Mouse (Mus musculus): ENCODE results near the gene Map3k1.
"Not testable (repeated sequence)": the region's sequence is repeated elsewhere in the genome, so short reads cannot be mapped to it uniquely, and the experiment has no call there.

Gene Map3k1

GRCm38 (mm10) chr13:111741991-111742615, 66.7 kb downstream of the Map3k1 start:
- DNase-seq (ENCODE audit: low spot score) = peak; percentile 37

DNA sequence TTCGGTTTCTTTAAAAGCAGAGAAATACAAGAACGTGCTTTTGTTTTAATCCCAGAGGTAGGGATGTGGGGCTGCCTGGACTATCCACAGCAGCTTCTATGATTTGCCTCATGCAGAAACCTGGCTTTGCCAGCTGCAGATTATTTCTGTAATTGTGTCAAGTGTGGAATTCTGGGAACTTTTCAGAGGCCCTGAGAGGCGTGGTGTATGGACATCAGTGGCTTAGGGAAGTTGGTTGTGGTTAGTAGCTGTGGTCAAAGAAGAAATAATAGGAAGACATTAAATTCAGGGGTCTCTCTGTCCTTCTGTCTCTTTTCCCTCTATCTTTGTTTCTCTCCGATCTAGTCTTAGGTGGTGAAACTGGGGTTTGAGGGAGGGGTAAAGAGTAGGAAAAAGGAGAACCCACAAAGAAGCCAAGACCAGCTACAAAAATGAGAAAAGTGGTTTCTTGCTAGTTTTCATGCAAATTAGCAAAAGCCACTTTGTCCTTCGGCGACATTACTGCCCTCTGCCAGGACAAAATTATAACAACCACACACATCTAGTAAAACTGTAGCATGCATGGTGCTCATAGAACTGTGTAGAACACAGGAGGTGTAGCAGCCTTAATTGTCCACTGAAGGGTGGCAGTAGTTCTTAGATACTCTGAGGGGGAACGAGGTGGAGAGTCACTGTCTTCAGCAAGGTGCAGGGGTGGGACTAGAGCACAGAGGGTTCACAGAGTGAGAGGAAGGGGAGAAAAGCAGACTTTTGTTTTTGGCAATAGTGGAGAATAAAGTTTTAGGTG, 67.4 kb downstream of the Map3k1 start:
- DNase-seq (ENCODE audit: low spot score) = no peak

DNA sequence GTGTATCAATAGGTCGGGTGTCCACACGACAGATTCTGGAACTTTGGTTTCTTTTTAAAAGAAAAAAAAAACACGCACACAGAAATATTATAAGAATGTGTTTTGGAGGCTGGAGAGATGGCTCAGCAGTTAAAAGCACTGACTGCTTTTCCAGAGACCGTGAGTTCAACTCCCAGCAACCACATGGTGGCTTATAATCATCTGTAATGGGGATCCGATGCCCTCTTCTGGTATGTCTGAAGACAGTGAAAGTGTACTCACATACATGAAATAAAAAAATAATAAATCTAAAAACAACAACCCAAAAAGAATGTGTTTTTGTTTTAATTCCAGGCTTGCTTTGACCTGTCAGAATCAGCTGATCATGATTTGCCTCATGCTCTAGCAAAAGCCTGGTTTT, 81.9 kb downstream of the Map3k1 start:
- no peak for DNase-seq (ENCODE audit: low spot score)

- DNase-seq (ENCODE audit: low spot score) = peak; percentile 95
These were observed 83.4 kb downstream of the Map3k1 start for GRCm38 (mm10) chr13:111725165-111726077.

GRCm38 (mm10) chr13:111724811-111725164, 84.0 kb downstream of the Map3k1 start:
- no peak for DNase-seq (ENCODE audit: low spot score)

DNA sequence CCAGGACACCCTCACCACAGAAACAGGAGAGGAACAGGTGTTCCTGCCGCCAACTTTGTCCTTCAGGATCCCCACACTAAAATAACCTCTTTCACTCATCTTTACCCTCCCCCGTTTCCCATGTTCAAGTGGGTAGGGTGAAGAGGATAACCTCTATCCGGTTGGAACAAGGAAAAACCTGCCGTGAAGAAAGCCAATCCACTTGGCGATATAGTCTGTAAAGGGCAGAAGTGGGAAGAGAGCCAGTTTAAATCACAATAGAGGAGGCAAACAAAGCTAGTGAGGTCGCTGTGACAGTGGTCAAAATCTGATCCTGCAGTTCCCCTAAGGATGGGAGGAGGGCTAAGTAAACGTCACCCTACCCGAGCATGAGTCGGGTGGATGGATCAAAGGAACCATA, 89.1 kb downstream of the Map3k1 start:
- DNase-seq (ENCODE audit: low spot score) = no peak

DNA sequence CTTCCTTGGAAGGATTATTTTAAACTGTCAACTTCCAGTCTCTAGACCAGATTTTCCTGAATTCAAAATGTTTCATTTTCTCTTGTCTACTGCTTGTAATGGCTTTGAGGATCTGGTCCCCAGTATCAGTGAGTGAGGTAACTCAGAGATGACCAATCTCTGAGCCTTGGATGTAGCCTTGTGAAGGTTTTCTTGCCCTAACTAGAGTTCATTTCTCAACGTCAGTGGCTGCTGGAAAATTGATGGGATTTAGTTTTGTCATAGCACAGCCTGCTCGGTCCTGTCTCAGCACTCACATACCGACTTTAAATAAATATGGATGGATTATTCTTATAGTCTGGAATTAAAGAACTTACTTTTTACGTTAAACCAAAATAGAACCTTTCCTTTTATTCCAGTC, 98.3 kb downstream of the Map3k1 start:
- no peak for DNase-seq (ENCODE audit: low spot score)

- not testable (repeated sequence) for DNase-seq (ENCODE audit: low spot score)
These were observed 104.8 kb downstream of the Map3k1 start for GRCm38 (mm10) chr13:111703952-111704351.

- no peak for DNase-seq (ENCODE audit: low spot score)
These were observed 105.4 kb downstream of the Map3k1 start for GRCm38 (mm10) chr13:111703396-111703795.
